Mouse (Mus musculus) forebrain, postnatal 0 days (tissue): ENCODE measurements at regions not wholly inside any gene's neighbourhood (a gene's known extent, or its start where the extent isn't known, plus 50 kb on each side); places are given as distances from the start of the nearest gene placed in this dataset.

Experiments
- ATAC-seq: fragments of 200-750 bp; cut with Nextera tagmentation; 2 replicates; pipeline ENCODE4 v1.8.0; 2017; ENCODE audit warnings: mild to moderate bottlenecking, moderate library complexity
- DNase-seq: peaks from one replicate; pipeline ENCODE4 v3.0.0-alpha.2; 2015
- H3K27ac ChIP-seq: fragments of 300-500 bp; sonication (generic); 2 replicates; pipeline ENCODE4 v1.5.1; 2014; ENCODE audit warnings: low read depth, mild to moderate bottlenecking, antibody characterized with exemption, low read length, moderate library complexity, mixed read lengths
- H3K27me3 ChIP-seq: fragments of 300-500 bp; sonication (generic); 2 replicates; pipeline ENCODE4 v1.6.1; 2014; ENCODE audit warnings: mild to moderate bottlenecking, low read length, mixed read lengths; ENCODE audit not compliant: insufficient read depth
- H3K36me3 ChIP-seq: fragments of 300-500 bp; sonication (generic); 2 replicates; pipeline ENCODE4 v1.6.1; 2014; ENCODE audit warnings: mild to moderate bottlenecking, moderate library complexity; ENCODE audit not compliant: insufficient read depth
- H3K4me1 ChIP-seq: fragments of 300-500 bp; sonication (generic); 2 replicates; pipeline ENCODE4 v1.6.1; 2014; ENCODE audit warnings: antibody characterized with exemption; ENCODE audit not compliant: insufficient read depth
- H3K4me2 ChIP-seq: fragments of 300-500 bp; sonication (generic); 2 replicates; pipeline ENCODE4 v1.6.1; 2014; ENCODE audit warnings: low read depth, mild to moderate bottlenecking, moderate library complexity
- H3K4me3 ChIP-seq: fragments of 300-500 bp; sonication (generic); 2 replicates; pipeline ENCODE4 v1.5.1; 2014; ENCODE audit warnings: low read depth, low read length, mixed read lengths
- H3K9ac ChIP-seq: fragments of 300-500 bp; sonication (generic); 2 replicates; pipeline ENCODE4 v1.6.1; 2014; ENCODE audit warnings: mild to moderate bottlenecking
- H3K9me3 ChIP-seq: fragments of 300-500 bp; sonication (generic); 2 replicates; pipeline ENCODE4 v1.6.1; 2016; ENCODE audit warnings: low read length
- CTCF ChIP-seq: sonication (generic); IDR thresholded peaks from 2 replicates; pipeline ENCODE4 v1.5.1; 2016; ENCODE audit warnings: antibody characterized with exemption, control low read depth, low read depth
- WGBS: fragments of 180-500 bp; shearing (Covaris S2); extraction: QIAGEN DNeasy Blood & Tissue Kit; methylation state at CpG from one replicate; pipeline ENCODE4 v1.1.7; 2014; 5-methylcytosine and 5-hydroxymethylcytosine counted together

- no peak for TF ChIP-seq CTCF
These were observed 68.8 kb upstream of the Cd44 start for GRCm38 (mm10) chr2:102970221-102970620.

DNA sequence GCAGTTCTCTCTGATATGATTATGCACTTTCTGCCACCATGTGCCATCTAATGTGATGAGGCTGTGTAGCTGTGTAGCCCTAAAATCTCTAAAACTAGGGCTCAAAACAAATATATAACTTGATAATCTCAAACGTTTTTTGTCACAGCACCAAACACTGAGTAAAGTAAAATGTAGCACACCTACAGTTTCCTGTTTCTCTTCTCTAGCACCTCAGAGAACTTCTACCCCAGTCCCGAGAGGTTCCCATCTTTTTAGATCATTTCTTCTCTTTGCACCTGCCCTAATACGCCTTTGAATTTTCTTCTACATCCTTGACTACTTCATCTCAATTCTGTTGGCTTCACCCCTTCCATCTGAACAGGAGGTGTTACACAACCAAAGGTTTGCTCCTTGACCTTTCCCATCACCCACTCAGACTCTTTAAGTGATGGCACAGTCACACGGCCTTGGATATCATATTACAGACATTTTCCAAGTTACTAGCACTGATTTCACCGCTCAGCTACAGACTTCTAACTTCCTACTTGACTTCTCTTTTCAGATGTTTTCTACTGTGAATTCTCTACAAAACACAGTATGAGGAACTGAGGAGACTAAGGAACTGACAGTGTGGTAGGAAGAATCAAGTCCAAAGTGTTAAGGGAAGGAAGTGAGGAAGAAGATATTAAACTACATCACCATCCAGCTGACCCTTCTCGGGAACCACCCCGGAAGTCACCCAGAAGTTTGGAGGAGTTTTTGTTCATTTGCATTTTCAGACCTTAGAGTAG, 66.7 kb upstream of the Cd44 start:
- Histone ChIP-seq H3K4me2 (no peak overlapping the region), H3K9me3 (no peaks in the 10 kb centered on the region), H3K36me3 (no peaks in the 10 kb centered on the region), H3K4me3 (no peak overlapping the region), H3K4me1 (no peaks in the 10 kb centered on the region), H3K9ac (no peak overlapping the region), H3K27ac (no peak overlapping the region), H3K27me3 (no peaks in the 10 kb centered on the region)
- DNase-seq (no peak), ATAC-seq (no peak)
- TF ChIP-seq CTCF = no peak
- 89% methylated on average over 7 of the region's 7 CpGs for WGBS

More at GRCm38 (mm10) chr2:102970221-102970620, 68.8 kb upstream of the Cd44 start:
- Histone ChIP-seq H3K4me2 (no peak overlapping the region), H3K4me1 (no peaks in the 10 kb centered on the region), H3K27ac (no peak overlapping the region), H3K27me3 (no peaks in the 10 kb centered on the region), H3K9me3 (no peaks in the 10 kb centered on the region), H3K9ac (no peak overlapping the region), H3K36me3 (no peaks in the 10 kb centered on the region), H3K4me3 (no peak overlapping the region)
- DNase-seq (no peak), ATAC-seq (no peak)
- 78% methylated on average over 5 of the region's 5 CpGs for WGBS

DNA sequence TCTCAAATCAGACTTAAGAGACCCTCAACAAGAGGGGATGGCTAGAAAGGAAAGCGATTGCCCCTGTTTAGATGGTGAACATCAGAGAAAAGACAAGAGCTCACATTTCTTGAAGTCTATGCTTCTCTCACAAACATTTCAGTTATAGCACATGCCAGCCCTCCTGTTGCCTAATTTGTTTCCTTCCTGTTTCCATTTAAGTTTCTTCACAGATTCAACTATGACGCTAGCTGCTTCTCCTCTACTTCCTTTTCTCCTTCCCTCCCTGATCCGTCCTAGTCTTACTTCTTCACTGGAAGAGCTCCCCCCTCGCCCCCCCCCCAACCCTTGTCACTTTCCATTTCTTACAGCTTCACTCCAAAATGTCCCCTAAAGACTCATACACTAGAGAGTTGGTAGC, 66.0 kb upstream of the Cd44 start:
- no peak overlapping the region for H3K9ac ChIP-seq
- no peak overlapping the region for H3K4me3 ChIP-seq
- no peaks in the 10 kb centered on the region for H3K27me3 ChIP-seq
- H3K4me1 ChIP-seq = no peaks in the 10 kb centered on the region
- DNase-seq = no peak
- 90% methylated on average over 4 of the region's 4 CpGs for WGBS
- H3K36me3 ChIP-seq = no peaks in the 10 kb centered on the region
- ATAC-seq = no peak
- no peaks in the 10 kb centered on the region for H3K9me3 ChIP-seq
- H3K4me2 ChIP-seq = no peak overlapping the region
- TF ChIP-seq CTCF = no peak
- no peak overlapping the region for H3K27ac ChIP-seq

DNA sequence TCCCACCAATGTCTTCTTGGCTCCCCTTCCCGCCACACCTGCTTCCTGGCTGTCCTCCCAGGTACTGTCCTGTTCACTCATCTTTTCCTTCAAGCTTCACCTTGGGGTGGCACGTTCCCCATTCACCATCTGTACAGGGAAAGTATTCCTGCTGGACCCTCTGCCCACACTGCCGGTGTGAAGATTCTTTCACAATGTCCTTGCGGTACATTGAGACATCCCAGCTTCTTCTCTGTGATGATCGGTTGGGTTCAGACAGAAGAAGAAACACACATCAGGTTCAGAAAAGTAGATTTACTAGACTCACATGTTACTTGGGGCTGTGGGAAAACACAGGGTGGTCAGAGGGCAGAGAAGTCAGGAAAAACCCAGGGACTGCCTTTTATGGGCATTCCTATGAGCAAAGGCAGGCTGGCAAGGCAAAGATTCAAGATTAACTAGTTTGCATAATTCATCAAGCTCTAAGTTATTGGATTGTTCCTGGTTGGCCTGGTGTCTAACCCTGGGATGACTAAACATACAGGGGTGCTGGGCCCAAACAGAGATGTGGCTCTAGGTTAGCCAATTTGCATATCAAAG, 57.7 kb upstream of the Cd44 start:
- no peaks in the 10 kb centered on the region for H3K27me3 ChIP-seq
- DNase-seq (no peak), ATAC-seq (no peak)
- TF ChIP-seq CTCF = no peak
- no peak overlapping the region for H3K9ac ChIP-seq
- H3K36me3 ChIP-seq = no peaks in the 10 kb centered on the region
- no peak overlapping the region for H3K27ac ChIP-seq
- H3K4me3 ChIP-seq = no peak overlapping the region
- no peaks in the 10 kb centered on the region for H3K4me1 ChIP-seq
- H3K9me3 ChIP-seq = no peaks in the 10 kb centered on the region
- whole genome bisulfite sequencing = 93% methylated on average over 5 of the region's 5 CpGs
- H3K4me2 ChIP-seq = no peak overlapping the region

DNA sequence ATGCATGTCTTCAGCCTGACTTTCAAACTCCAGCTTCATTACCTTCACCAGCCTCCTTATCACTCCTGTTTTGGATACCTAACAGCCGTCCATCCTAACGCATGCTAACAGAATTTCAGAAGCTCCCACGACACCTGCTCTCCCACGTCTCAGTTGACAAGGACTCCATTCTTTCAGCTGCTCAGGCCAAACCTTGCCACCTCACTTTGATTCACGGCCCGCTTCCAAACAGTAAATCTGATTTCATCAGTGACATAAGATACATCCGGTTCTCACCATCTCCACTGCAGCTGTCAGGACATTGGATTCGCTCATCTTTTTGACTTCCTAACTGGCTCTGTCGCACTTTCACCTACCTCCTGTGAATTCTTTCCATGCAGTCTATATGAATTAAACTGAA, 57.1 kb upstream of the Cd44 start:
- Histone ChIP-seq H3K27ac (no peak overlapping the region), H3K36me3 (no peaks in the 10 kb centered on the region), H3K27me3 (no peaks in the 10 kb centered on the region), H3K4me2 (no peak overlapping the region), H3K4me3 (no peak overlapping the region), H3K9me3 (no peaks in the 10 kb centered on the region), H3K4me1 (no peaks in the 10 kb centered on the region), H3K9ac (no peak overlapping the region)
- WGBS = 93% methylated on average over 9 of the region's 9 CpGs
- DNase-seq (no peak), ATAC-seq (no peak)
- no peak for TF ChIP-seq CTCF

- H3K4me1 ChIP-seq = no peaks in the 10 kb centered on the region
- H3K4me3 ChIP-seq = no peak overlapping the region
- H3K27me3 ChIP-seq = no peaks in the 10 kb centered on the region
- DNase-seq = no peak
- no peak for TF ChIP-seq CTCF
- H3K27ac ChIP-seq = no peak overlapping the region
- ATAC-seq = no peak
- WGBS = 84% methylated on average over 5 of the region's 5 CpGs
- H3K9ac ChIP-seq = no peak overlapping the region
- H3K4me2 ChIP-seq = no peak overlapping the region
- H3K36me3 ChIP-seq = no peaks in the 10 kb centered on the region
- no peaks in the 10 kb centered on the region for H3K9me3 ChIP-seq
These were observed 56.3 kb upstream of the Cd44 start for GRCm38 (mm10) chr2:102957811-102958210.

GRCm38 (mm10) chr2:102956858-102957242, 55.4 kb upstream of the Cd44 start:
- H3K27me3 ChIP-seq = no peaks in the 10 kb centered on the region
- no peaks in the 10 kb centered on the region for H3K4me1 ChIP-seq
- H3K4me2 ChIP-seq = no peak overlapping the region
- H3K36me3 ChIP-seq = no peaks in the 10 kb centered on the region
- H3K27ac ChIP-seq = no peak overlapping the region
- WGBS = 65% methylated on average over 6 of the region's 6 CpGs
- H3K9ac ChIP-seq = no peak overlapping the region
- TF ChIP-seq CTCF = no peak
- H3K9me3 ChIP-seq = no peaks in the 10 kb centered on the region
- ATAC-seq (peak; percentile 42; the same call in 1 of the 2 replicates), DNase-seq (no peak)
- no peak overlapping the region for H3K4me3 ChIP-seq
